Mouse (Mus musculus) lung, postnatal 0 days (tissue): Measurements from ENCODE around the gene St6gal1. TPM values are rescaled to one million over a fixed set of nuclear protein-coding genes. Genes with fewer than 3 reads are reported as not detected.

Experiments used
- ATAC-seq: fragments of 200-750 bp; cut with Nextera tagmentation; 2 replicates; pipeline ENCODE4 v1.8.0; 2017; ENCODE audit warnings: moderate library complexity
- DNase-seq: peaks from one replicate; pipeline ENCODE4 v3.0.0-alpha.2; 2016; ENCODE audit warnings: low spot score
- H3K27ac ChIP-seq: fragments of 300-500 bp; sonication (generic); 2 replicates; pipeline ENCODE4 v1.5.1; 2014; ENCODE audit warnings: antibody characterized with exemption, mild to moderate bottlenecking, low read length, mixed read lengths
- H3K27me3 ChIP-seq: fragments of 300-500 bp; sonication (generic); replicated peaks from 2 replicates; pipeline ENCODE4 v1.6.1; 2014; ENCODE audit warnings: low read length, mixed read lengths; ENCODE audit not compliant: insufficient read depth
- H3K36me3 ChIP-seq: fragments of 300-500 bp; sonication (generic); 2 replicates; pipeline ENCODE4 v1.6.1; 2014; ENCODE audit warnings: low read length, mixed read lengths; ENCODE audit not compliant: insufficient read depth
- H3K4me1 ChIP-seq: fragments of 300-500 bp; sonication (generic); 2 replicates; pipeline ENCODE4 v1.6.1; 2014; ENCODE audit warnings: antibody characterized with exemption, low read depth, low read length, mixed read lengths; ENCODE audit not compliant: insufficient read depth
- H3K4me2 ChIP-seq: fragments of 300-500 bp; sonication (generic); replicated peaks from 2 replicates; pipeline ENCODE4 v1.6.1; 2014; ENCODE audit warnings: low read depth, mild to moderate bottlenecking, low read length, moderate library complexity, mixed read lengths
- H3K4me3 ChIP-seq: fragments of 300-500 bp; sonication (generic); 2 replicates; pipeline ENCODE4 v1.5.1; 2014; ENCODE audit warnings: low read depth, low read length
- H3K9ac ChIP-seq: fragments of 300-500 bp; sonication (generic); replicated peaks from 2 replicates; pipeline ENCODE4 v1.6.1; 2014; ENCODE audit warnings: low read depth, mild to moderate bottlenecking
- H3K9me3 ChIP-seq: fragments of 300-500 bp; sonication (generic); 2 replicates; pipeline ENCODE4 v1.6.1; 2016; ENCODE audit warnings: low read length, mixed read lengths
- CTCF ChIP-seq: IDR thresholded peaks from 2 replicates; pipeline ENCODE4 v1.5.1; 2016; ENCODE audit warnings: antibody characterized with exemption, mild to moderate bottlenecking
- EP300 ChIP-seq: IDR thresholded peaks from 2 replicates; pipeline ENCODE4 v1.6.1; 2016; ENCODE audit warnings: antibody characterized with exemption, mild to moderate bottlenecking, control low read depth
- WGBS: fragments of 180-500 bp; shearing (Covaris S2); extraction: QIAGEN DNeasy Blood & Tissue Kit; methylation state at CpG from one replicate; pipeline ENCODE4 v1.1.7; 2014; 5-methylcytosine and 5-hydroxymethylcytosine counted together
- polyA plus RNA-seq: library from polyadenylated mRNA; unstranded; fragments of >200 nt; fragmentation: Nextera tagmentation; extraction: Ambion mirVana; gene quantifications from 2 replicates; pipeline ENCODE4 v1.2.1, GENCODE M21; 2015

St6gal1 gene
- polyA plus RNA-seq, 1 experiment from 2014 or later: 46.4 TPM

GRCm38 (mm10) chr16:23215241-23215900 lies 9.2 kb upstream of the St6gal1 start:
- Histone ChIP-seq H3K4me2 (no peak overlapping the region), H3K4me1 (no peaks in the 10 kb centered on the region), H3K36me3 (no peaks in the 10 kb centered on the region), H3K27ac (no peak overlapping the region), H3K27me3 (no peaks in the 10 kb centered on the region), H3K9me3 (no peaks in the 10 kb centered on the region), H3K4me3 (no peak overlapping the region), H3K9ac (no peak overlapping the region)
- no peak for DNase-seq
- 92% methylated on average over 5 of the region's 5 CpGs for WGBS
- TF ChIP-seq CTCF (no peak), EP300 (no peak)
- no peak for ATAC-seq

DNA sequence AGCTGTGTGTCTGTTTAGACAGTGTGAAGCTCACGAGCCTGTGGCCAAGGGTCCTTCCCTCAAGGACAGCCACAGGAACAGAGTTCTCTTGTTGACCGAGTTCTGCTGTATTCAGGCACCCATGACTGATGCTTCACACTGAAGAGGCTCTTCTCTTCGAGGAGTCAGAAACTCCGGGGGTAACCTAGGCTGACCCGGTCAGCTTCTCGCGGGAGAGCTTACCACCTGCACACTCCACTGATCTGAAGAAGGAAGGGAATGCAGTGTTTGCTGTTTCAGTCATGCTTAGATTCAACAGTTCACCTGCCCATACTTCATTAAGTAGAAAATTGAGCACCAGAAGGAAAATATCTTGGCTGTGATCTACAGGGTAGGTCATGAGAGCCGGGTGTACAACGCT lies 8.2 kb upstream of the St6gal1 start:
- no peak overlapping the region for H3K27ac ChIP-seq
- peak; percentile 49 for DNase-seq
- ATAC-seq: peak; percentile 83
- H3K36me3 ChIP-seq: no peaks in the 10 kb centered on the region
- no peaks in the 10 kb centered on the region for H3K9me3 ChIP-seq
- H3K9ac ChIP-seq: no peak overlapping the region
- TF ChIP-seq EP300 (no peak), CTCF (no peak)
- 49% methylated on average over 9 of the region's 9 CpGs for WGBS
- no peaks in the 10 kb centered on the region for H3K4me1 ChIP-seq
- H3K4me2 ChIP-seq: no peak overlapping the region
- no peaks in the 10 kb centered on the region for H3K27me3 ChIP-seq
- no peak overlapping the region for H3K4me3 ChIP-seq

- peak; percentile 51 for DNase-seq
- Histone ChIP-seq H3K27me3 (no peaks in the 10 kb centered on the region), H3K4me1 (no peaks in the 10 kb centered on the region), H3K9me3 (no peaks in the 10 kb centered on the region), H3K4me2 (no peak overlapping the region), H3K27ac (no peak overlapping the region), H3K9ac (no peak overlapping the region), H3K36me3 (no peaks in the 10 kb centered on the region), H3K4me3 (no peak overlapping the region)
- peak; percentile 61 for ATAC-seq
- WGBS: 13% methylated on average over 7 of the region's 7 CpGs
- TF ChIP-seq EP300: peak; percentile 78
- no peak for TF ChIP-seq CTCF
Observed at GRCm38 (mm10) chr16:23218313-23218712, 6.2 kb upstream of the St6gal1 start.

DNA sequence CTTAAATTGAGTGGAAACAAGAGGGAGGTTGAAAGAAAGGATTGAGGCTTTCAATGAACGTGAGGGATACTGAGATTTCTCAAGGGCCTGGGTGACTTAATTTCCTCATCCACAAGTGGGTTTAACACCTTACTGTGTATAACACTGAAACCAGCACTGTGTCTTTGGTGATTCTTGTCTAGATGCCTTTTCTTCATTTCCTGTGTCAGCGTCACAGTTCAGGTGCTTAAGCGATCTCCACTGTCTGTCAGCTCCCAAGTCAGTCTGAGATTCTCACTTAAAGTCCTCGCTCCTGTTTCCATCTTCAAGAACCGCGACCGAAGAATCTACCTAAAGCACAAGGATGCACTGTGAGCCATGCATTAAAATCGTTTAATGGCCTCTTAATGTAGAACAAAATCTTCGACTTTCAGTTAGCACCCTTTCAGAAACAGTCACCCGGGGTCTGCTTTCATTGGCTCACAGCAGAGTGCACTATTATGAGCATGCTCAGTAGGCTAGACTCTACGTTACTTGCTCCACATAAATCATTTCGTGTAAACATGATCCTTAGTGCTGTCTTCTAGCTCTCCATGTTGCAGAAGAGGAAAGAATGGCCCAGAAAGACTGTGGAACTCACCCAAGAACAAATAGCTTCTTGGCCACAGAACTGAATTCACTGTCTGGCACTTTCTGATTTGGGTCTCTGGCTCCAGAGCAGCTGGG lies 1.2 kb upstream of the St6gal1 start:
- TF ChIP-seq CTCF (no peak), EP300 (no peak)
- H3K36me3 ChIP-seq: no peaks in the 10 kb centered on the region
- H3K4me2 ChIP-seq: peak overlapping the region; percentile 94; the same call in 1 of the 2 replicates
- WGBS: 63% methylated on average over 12 of the region's 12 CpGs
- H3K27me3 ChIP-seq: no peaks in the 10 kb centered on the region
- peaks cover 6% of the 10 kb centered on the region; the same call in 1 of the 2 replicates for H3K4me1 ChIP-seq
- ATAC-seq (no peak), DNase-seq (peak; percentile 46)
- H3K9ac ChIP-seq: no peak overlapping the region
- H3K9me3 ChIP-seq: no peaks in the 10 kb centered on the region
- H3K27ac ChIP-seq: peak overlapping the region; percentile 54; the same call in 1 of the 2 replicates
- H3K4me3 ChIP-seq: no peak overlapping the region

DNA sequence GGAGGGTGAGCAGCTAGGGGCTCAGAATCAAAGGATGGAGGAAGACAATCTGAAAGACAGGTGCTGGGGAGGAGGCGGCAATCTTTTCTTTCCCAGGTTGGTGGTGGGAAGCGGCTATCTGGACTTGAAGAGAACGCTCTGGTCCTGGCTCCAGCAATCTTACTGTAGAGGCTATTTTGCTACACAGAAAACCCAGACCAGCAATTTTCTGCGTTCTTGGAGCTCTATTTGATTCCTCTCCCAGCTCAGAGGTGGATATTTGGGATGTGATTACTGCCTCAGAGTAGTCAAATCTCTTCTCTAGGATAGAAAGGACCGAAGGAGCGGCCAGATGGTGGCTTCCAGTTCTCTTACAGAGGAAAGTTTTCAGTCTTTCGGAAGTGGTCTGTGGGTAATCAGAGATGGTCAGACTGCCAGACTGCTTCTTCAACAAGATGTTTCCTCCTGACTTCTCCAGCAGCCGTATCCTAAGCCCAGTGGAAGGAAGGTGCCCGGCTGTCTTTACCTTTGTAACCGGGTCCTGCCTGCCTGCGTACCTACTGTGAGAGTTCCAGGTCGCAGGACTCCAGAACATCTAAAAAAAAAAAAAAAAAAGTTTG lies 570 bp upstream of the St6gal1 start:
- Histone ChIP-seq H3K4me2 (peak overlapping the region; percentile 94), H3K27ac (peak overlapping the region; percentile 54; the same call in 1 of the 2 replicates), H3K4me1 (peaks cover 6% of the 10 kb centered on the region; the same call in 1 of the 2 replicates), H3K36me3 (no peaks in the 10 kb centered on the region), H3K4me3 (no peak overlapping the region), H3K27me3 (no peaks in the 10 kb centered on the region), H3K9me3 (no peaks in the 10 kb centered on the region), H3K9ac (no peak overlapping the region)
- no peak for ATAC-seq
- no peak for DNase-seq
- no peak for TF ChIP-seq CTCF
- no peak for TF ChIP-seq EP300
- WGBS: 33% methylated on average over 12 of the region's 12 CpGs

GRCm38 (mm10) chr16:23225069-23225721 lies 655 bp downstream of the St6gal1 start:
- TF ChIP-seq CTCF (no peak), EP300 (no peak)
- H3K4me1 ChIP-seq: peaks cover 11% of the 10 kb centered on the region
- peak overlapping the region; percentile 94 for H3K4me2 ChIP-seq
- H3K9me3 ChIP-seq: no peaks in the 10 kb centered on the region
- ATAC-seq: peak; percentile 58
- peak overlapping the region; percentile 94 for H3K27ac ChIP-seq
- H3K36me3 ChIP-seq: no peaks in the 10 kb centered on the region
- 3% methylated on average over 36 of the region's 46 CpGs for whole genome bisulfite sequencing
- peak; percentile 79 for DNase-seq
- no peaks in the 10 kb centered on the region for H3K27me3 ChIP-seq
- H3K4me3 ChIP-seq: peak overlapping the region; percentile 84
- H3K9ac ChIP-seq: peak overlapping the region; percentile 75
